Mouse (Mus musculus) lung, postnatal 0 days (tissue): ENCODE data around the gene Setdb1.

ENCODE experiments used
- CTCF ChIP-seq: IDR thresholded peaks from 2 replicates; pipeline ENCODE4 v1.5.1; 2016; ENCODE audit warnings: antibody characterized with exemption, mild to moderate bottlenecking
- EP300 ChIP-seq: IDR thresholded peaks from 2 replicates; pipeline ENCODE4 v1.6.1; 2016; ENCODE audit warnings: antibody characterized with exemption, mild to moderate bottlenecking, control low read depth

DNA sequence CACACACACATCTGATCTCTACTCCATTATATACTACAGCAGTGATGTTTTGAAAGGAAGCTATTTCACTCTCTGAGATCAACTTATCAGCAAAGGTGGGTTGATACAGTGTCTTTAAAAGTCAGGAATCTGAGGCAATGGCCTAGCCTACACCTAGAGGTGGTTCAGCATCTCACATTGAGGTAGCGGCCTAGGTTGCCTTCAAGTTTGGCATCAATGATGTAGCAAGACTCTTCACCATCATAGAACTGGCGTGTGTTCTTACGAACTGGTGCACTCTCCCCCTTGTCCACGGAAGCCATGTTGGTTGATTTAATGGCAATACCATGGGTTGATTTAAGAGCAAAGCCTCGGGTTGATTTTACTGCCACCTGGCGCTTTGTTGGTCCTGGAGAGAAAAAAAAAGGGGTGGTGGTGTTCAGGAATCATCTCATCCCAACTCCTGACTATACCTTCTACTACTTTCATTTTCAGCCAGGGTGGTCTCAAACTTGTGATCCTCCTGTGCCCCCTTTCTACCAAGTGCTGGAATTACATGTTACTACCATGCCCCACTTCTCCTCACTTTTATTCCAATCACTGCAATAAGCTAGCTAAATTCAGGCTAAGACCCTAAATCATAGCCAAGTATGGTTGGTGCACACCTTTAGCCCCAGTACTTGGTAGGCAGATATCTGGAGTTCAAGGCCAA is 32.4 kb downstream of the Setdb1 start:
- TF ChIP-seq CTCF (peak; percentile 65), EP300 (no peak)
